Mouse (Mus musculus) megakaryocyte, embryonic 14.5 days (primary cell): ENCODE measurements at regions not wholly inside any gene's neighbourhood (a gene's known extent, or its start where the extent isn't known, plus 50 kb on each side); places are given as distances from the start of the nearest gene placed in this dataset.

ENCODE experiments used
- FLI1 ChIP-seq: IDR thresholded peaks from 2 replicates; pipeline ENCODE4 v1.6.1; 2012; ENCODE audit warnings: low read length, inconsistent platforms, mixed read lengths
- GATA1 ChIP-seq: IDR thresholded peaks from 3 replicates; pipeline ENCODE4 v1.6.1; 2012; ENCODE audit warnings: mixed read lengths, low read length, inconsistent platforms, borderline replicate concordance

- no peak for TF ChIP-seq GATA1
- no peak for TF ChIP-seq FLI1
Observed at GRCm38 (mm10) chr13:5657556-5657955, 203.7 kb upstream of the Klf6 start.
